Mouse (Mus musculus): ENCODE results near the gene Nav3. TPM values are rescaled to one million over a fixed set of nuclear protein-coding genes. Genes with fewer than 3 reads are reported as not detected.

The Nav3 gene
- total and polyA plus RNA-seq, 3 experiments: not detected

DNA sequence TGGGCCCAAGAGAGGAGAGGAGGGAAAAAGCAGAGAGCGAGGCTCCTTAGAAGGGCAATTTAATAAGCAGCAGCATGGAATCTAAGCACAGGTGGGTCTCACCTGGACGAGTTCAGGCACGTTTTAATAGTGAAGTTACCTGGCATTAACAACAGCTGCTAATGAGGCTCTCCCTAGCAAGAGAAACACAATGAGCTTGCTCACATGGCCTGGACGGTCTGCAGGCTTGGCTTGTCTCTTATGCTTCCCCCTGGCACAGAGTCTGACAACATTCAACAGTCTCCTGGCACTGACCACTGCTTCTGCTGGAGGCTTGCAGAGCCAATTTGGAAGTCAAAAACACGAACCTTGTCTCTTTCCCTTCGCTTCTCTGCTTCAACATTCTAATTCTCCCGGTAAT, 804.5 kb downstream of the Nav3 start:
- no peaks in the 10 kb centered on the region; a peak in 1 of 4 replicates for H3K27me3 ChIP-seq (ENCODE audit: control insufficient read depth in 1 of 2, insufficient read depth in 2 of 2, low read length in 2 of 2)
- H3K9ac ChIP-seq (ENCODE audit: control insufficient read depth, low read depth, low read length, poor library complexity, severe bottlenecking): no peak overlapping the region
- H3K9me3 ChIP-seq (replicated peaks; ENCODE audit: insufficient read depth, low read length): no peaks in the 10 kb centered on the region
- H3K36me3 ChIP-seq (ENCODE audit: control insufficient read depth in 1 of 2, insufficient read depth in 2 of 2, low read length in 2 of 2): no peaks in the 10 kb centered on the region
- no peaks in the 10 kb centered on the region for H3K79me2 ChIP-seq (ENCODE audit: control insufficient read depth, insufficient read depth, low read length, poor library complexity)
- H3K4me1 ChIP-seq (ENCODE audit: control insufficient read depth in 1 of 2, insufficient read depth in 2 of 2, low read length in 2 of 2): no peaks in the 10 kb centered on the region
- DNase-seq (ENCODE audit: low read depth, low spot score): no peak
- TF ChIP-seq BHLHE40 (IDR thresholded peaks at IDR 0.05; ENCODE audit: borderline replicate concordance, low read depth, low read length) (no peak), USF2 (IDR thresholded peaks at IDR 0.05; ENCODE audit: borderline replicate concordance in 1 of 2, insufficient read depth in 1 of 2, low read depth in 1 of 2, low read length in 2 of 2) (no peak), CHD1 (IDR thresholded peaks at IDR 0.05; ENCODE audit: low read depth, low read length) (no peak), GATA1 (IDR thresholded peaks at IDR 0.05; ENCODE audit: low read depth, low read length) (no peak), TBP (IDR thresholded peaks at IDR 0.05; ENCODE audit: low read depth, low read length) (no peak), ZKSCAN1 (IDR thresholded peaks at IDR 0.05; ENCODE audit: low read depth, low read length) (no peak), CTCF (IDR thresholded peaks at IDR 0.05 in 2 of 3, conservative IDR thresholded peaks at IDR 0.05 in 1 of 3; ENCODE audit: control insufficient read depth in 1 of 3, insufficient read depth in 1 of 3, low read depth in 2 of 3, low read length in 3 of 3, poor library complexity in 1 of 3, severe bottlenecking in 1 of 3) (no peak), E2F4 (IDR thresholded peaks at IDR 0.05; ENCODE audit: borderline replicate concordance, low read depth, low read length) (no peak), POLR2A (IDR thresholded peaks at IDR 0.05; ENCODE audit: control insufficient read depth in 1 of 2, insufficient read depth in 1 of 2, low read depth in 1 of 2, low read length in 2 of 2, poor library complexity in 1 of 2) (no peak), KAT2A (conservative IDR thresholded peaks at IDR 0.05; ENCODE audit: low read depth, low read length) (no peak), UBTF (IDR thresholded peaks at IDR 0.05; ENCODE audit: borderline replicate concordance, insufficient read depth, low read depth, low read length) (no peak), ZNF384 (IDR thresholded peaks at IDR 0.05; ENCODE audit: low read depth, low read length) (no peak)
- no peak overlapping the region for H3K27ac ChIP-seq (ENCODE audit: control insufficient read depth, low read depth, low read length)
- H3K4me3 ChIP-seq (ENCODE audit: control insufficient read depth in 1 of 2, insufficient read depth in 1 of 2, low read depth in 2 of 2, low read length in 2 of 2): no peak overlapping the region

DNA sequence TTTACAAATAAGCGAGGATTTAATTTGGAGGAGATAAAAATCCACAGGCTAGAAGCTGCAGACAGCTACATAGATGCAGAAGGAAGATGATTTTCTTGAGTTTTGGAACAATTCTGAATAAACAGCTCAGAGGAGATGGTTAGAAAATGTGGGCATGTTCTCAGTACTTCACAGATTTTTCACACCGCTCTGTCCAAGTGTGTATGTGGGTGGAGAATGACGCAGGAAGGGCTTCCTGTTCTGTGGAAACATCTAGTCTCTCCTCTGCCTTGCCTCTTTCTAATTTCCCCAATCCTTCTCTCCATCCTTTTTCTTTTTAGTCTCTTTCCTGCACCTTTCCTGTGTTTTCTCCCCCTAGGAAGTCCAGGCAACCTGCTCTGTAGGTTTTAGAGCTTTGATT, 812.4 kb downstream of the Nav3 start:
- H3K9ac ChIP-seq (ENCODE audit: control insufficient read depth, low read depth, low read length, poor library complexity, severe bottlenecking): no peak overlapping the region
- no peak for DNase-seq (ENCODE audit: low read depth, low spot score)
- no peaks in the 10 kb centered on the region for H3K27me3 ChIP-seq (ENCODE audit: control insufficient read depth in 1 of 2, insufficient read depth in 2 of 2, low read length in 2 of 2)
- no peaks in the 10 kb centered on the region for H3K79me2 ChIP-seq (ENCODE audit: control insufficient read depth, insufficient read depth, low read length, poor library complexity)
- no peaks in the 10 kb centered on the region for H3K36me3 ChIP-seq (ENCODE audit: control insufficient read depth in 1 of 2, insufficient read depth in 2 of 2, low read length in 2 of 2)
- no peak overlapping the region for H3K27ac ChIP-seq (ENCODE audit: control insufficient read depth, low read depth, low read length)
- no peaks in the 10 kb centered on the region for H3K9me3 ChIP-seq (replicated peaks; ENCODE audit: insufficient read depth, low read length)
- no peak overlapping the region for H3K4me3 ChIP-seq (ENCODE audit: control insufficient read depth in 1 of 2, insufficient read depth in 1 of 2, low read depth in 2 of 2, low read length in 2 of 2)
- H3K4me1 ChIP-seq (ENCODE audit: control insufficient read depth in 1 of 2, insufficient read depth in 2 of 2, low read length in 2 of 2): no peaks in the 10 kb centered on the region
- no peak for TF ChIP-seq MAFK (IDR thresholded peaks at IDR 0.05; ENCODE audit: borderline replicate concordance, low read depth, low read length)
- TF ChIP-seq MAX (IDR thresholded peaks at IDR 0.05; ENCODE audit: low read length): no peak
- no peak for TF ChIP-seq MAZ (IDR thresholded peaks at IDR 0.05; ENCODE audit: low read depth, low read length)
- no peak for TF ChIP-seq MEF2A (IDR thresholded peaks at IDR 0.05; ENCODE audit: extremely low read depth, insufficient replicate concordance, low read depth, low read length, poor library complexity, severe bottlenecking)

All from MEL (cell line).